Mouse (Mus musculus): Measurements from ENCODE around the gene Hoxb2. TPM values are rescaled to one million over a fixed set of nuclear protein-coding genes. Genes with fewer than 3 reads are reported as not detected.

Hoxb2 gene
- polyA plus RNA-seq (2015; fragmentation: Nextera tagmentation; extraction: Ambion mirVana), result 0.11 and 0.21 TPM in 2 replicates

- H3K27ac ChIP-seq (ENCODE audit: low read length), result no peak within 1 kb of the TSS
- no peak within 1 kb of the TSS for H3K9ac ChIP-seq (ENCODE audit: low read depth, low read length)
- ATAC-seq, result no peak
- 3% methylated on average over 2 of the region's 2 CpGs for WGBS
- H3K27me3 ChIP-seq (ENCODE audit: control insufficient read depth, insufficient read depth, low read depth, low read length), result peaks cover 78% of the 10 kb centered on the region
- H3K4me3 ChIP-seq (ENCODE audit: low read depth, low read length), result no peak within 1 kb of the TSS
- no peaks in the 10 kb centered on the region for H3K36me3 ChIP-seq (ENCODE audit: control insufficient read depth, insufficient read depth, low read length)
- 0 out of 2 replicates have a peak, but pooled peaks cover 2% of the 10 kb centered on the region for H3K9me3 ChIP-seq (replicated peaks; ENCODE audit: control insufficient read depth, low read length, poor library complexity, severe bottlenecking)
- H3K4me2 ChIP-seq (ENCODE audit: low read length), result no peak within 1 kb of the TSS
- peaks cover 2% of the 10 kb centered on the region for H3K4me1 ChIP-seq (ENCODE audit: control insufficient read depth, insufficient read depth, low read length)
These were observed at the start of gene Hoxb2 for GRCm38 (mm10) chr11:96350341-96350624. Hoxb2 (plus strand) TSS chr11:96350525.

- H3K9ac ChIP-seq (ENCODE audit: low read depth, low read length), result no peak overlapping the region
- H3K9me3 ChIP-seq (replicated peaks; ENCODE audit: control insufficient read depth, low read length, poor library complexity, severe bottlenecking), result no peaks in the 10 kb centered on the region
- no peaks in the 10 kb centered on the region for H3K36me3 ChIP-seq (ENCODE audit: control insufficient read depth, insufficient read depth, low read length)
- H3K4me2 ChIP-seq (ENCODE audit: low read length), result no peak overlapping the region
- H3K4me3 ChIP-seq (ENCODE audit: low read depth, low read length), result no peak overlapping the region
- peaks cover 85% of the 10 kb centered on the region for H3K27me3 ChIP-seq (ENCODE audit: control insufficient read depth, insufficient read depth, low read depth, low read length)
- no peaks in the 10 kb centered on the region for H3K4me1 ChIP-seq (ENCODE audit: control insufficient read depth, insufficient read depth, low read length)
- H3K27ac ChIP-seq (ENCODE audit: low read length), result no peak overlapping the region
- ATAC-seq, result no peak
- 3% methylated on average over 6 of the region's 10 CpGs for WGBS
These were observed 49.3 kb upstream of the Hoxb2 start for GRCm38 (mm10) chr11:96301064-96301431.

GRCm38 (mm10) chr11:96301837-96302236 lies 48.5 kb upstream of the Hoxb2 start:
- H3K4me2 ChIP-seq (ENCODE audit: low read length), result no peak overlapping the region
- H3K27ac ChIP-seq (ENCODE audit: low read length), result no peak overlapping the region
- no peaks in the 10 kb centered on the region for H3K9me3 ChIP-seq (replicated peaks; ENCODE audit: control insufficient read depth, low read length, poor library complexity, severe bottlenecking)
- H3K4me3 ChIP-seq (ENCODE audit: low read depth, low read length), result no peak overlapping the region
- no peak overlapping the region for H3K9ac ChIP-seq (ENCODE audit: low read depth, low read length)
- no peaks in the 10 kb centered on the region for H3K36me3 ChIP-seq (ENCODE audit: control insufficient read depth, insufficient read depth, low read length)
- H3K4me1 ChIP-seq (ENCODE audit: control insufficient read depth, insufficient read depth, low read length), result no peaks in the 10 kb centered on the region
- ATAC-seq, result no peak
- H3K27me3 ChIP-seq (ENCODE audit: control insufficient read depth, insufficient read depth, low read depth, low read length), result peaks cover 85% of the 10 kb centered on the region
- under 1% methylated on average over 15 of the region's 15 CpGs for WGBS

- H3K9me3 ChIP-seq (replicated peaks; ENCODE audit: control insufficient read depth, low read length, poor library complexity, severe bottlenecking), result no peaks in the 10 kb centered on the region
- peaks cover 85% of the 10 kb centered on the region for H3K27me3 ChIP-seq (ENCODE audit: control insufficient read depth, insufficient read depth, low read depth, low read length)
- 3% methylated on average over 23 of the region's 23 CpGs for WGBS
- ATAC-seq, result no peak
- H3K4me3 ChIP-seq (ENCODE audit: low read depth, low read length), result no peak overlapping the region
- H3K4me1 ChIP-seq (ENCODE audit: control insufficient read depth, insufficient read depth, low read length), result no peaks in the 10 kb centered on the region
- H3K27ac ChIP-seq (ENCODE audit: low read length), result no peak overlapping the region
- no peak overlapping the region for H3K9ac ChIP-seq (ENCODE audit: low read depth, low read length)
- no peak overlapping the region for H3K4me2 ChIP-seq (ENCODE audit: low read length)
- no peaks in the 10 kb centered on the region for H3K36me3 ChIP-seq (ENCODE audit: control insufficient read depth, insufficient read depth, low read length)
These were observed 47.8 kb upstream of the Hoxb2 start for GRCm38 (mm10) chr11:96302381-96303150.

- WGBS, result 1% methylated on average over 69 of the region's 69 CpGs
- Histone ChIP-seq H3K4me2 (ENCODE audit: low read length) (no peak within 1 kb of the TSS), H3K9ac (ENCODE audit: low read depth, low read length) (no peak within 1 kb of the TSS), H3K4me3 (ENCODE audit: low read depth, low read length) (no peak within 1 kb of the TSS), H3K27me3 (ENCODE audit: control insufficient read depth, insufficient read depth, low read depth, low read length) (peaks cover 85% of the 10 kb centered on the region), H3K27ac (ENCODE audit: low read length) (no peak within 1 kb of the TSS), H3K36me3 (ENCODE audit: control insufficient read depth, insufficient read depth, low read length) (no peaks in the 10 kb centered on the region), H3K9me3 (replicated peaks; ENCODE audit: control insufficient read depth, low read length, poor library complexity, severe bottlenecking) (no peaks in the 10 kb centered on the region), H3K4me1 (ENCODE audit: control insufficient read depth, insufficient read depth, low read length) (no peaks in the 10 kb centered on the region)
- ATAC-seq, result no peak
These were observed 46.9 kb upstream of the Hoxb2 start, which contains the start of gene Hoxb5 for GRCm38 (mm10) chr11:96303151-96304099. Hoxb5 (plus strand) TSS chr11:96303336.

- Histone ChIP-seq H3K36me3 (ENCODE audit: control insufficient read depth, insufficient read depth, low read length) (no peaks in the 10 kb centered on the region), H3K4me2 (ENCODE audit: low read length) (no peak overlapping the region), H3K27ac (ENCODE audit: low read length) (no peak overlapping the region), H3K9ac (ENCODE audit: low read depth, low read length) (no peak overlapping the region), H3K9me3 (replicated peaks; ENCODE audit: control insufficient read depth, low read length, poor library complexity, severe bottlenecking) (no peaks in the 10 kb centered on the region), H3K4me3 (ENCODE audit: low read depth, low read length) (no peak overlapping the region), H3K27me3 (ENCODE audit: control insufficient read depth, insufficient read depth, low read depth, low read length) (peaks cover 91% of the 10 kb centered on the region), H3K4me1 (ENCODE audit: control insufficient read depth, insufficient read depth, low read length) (no peaks in the 10 kb centered on the region)
- ATAC-seq, result no peak
- WGBS, result 1% methylated on average over 38 of the region's 38 CpGs
These were observed 45.7 kb upstream of the Hoxb2 start for GRCm38 (mm10) chr11:96304381-96305195.

GRCm38 (mm10) chr11:96305505-96306182 lies 44.7 kb upstream of the Hoxb2 start:
- no peaks in the 10 kb centered on the region for H3K4me1 ChIP-seq (ENCODE audit: control insufficient read depth, insufficient read depth, low read length)
- 28% methylated on average over 6 of the region's 6 CpGs for WGBS
- H3K36me3 ChIP-seq (ENCODE audit: control insufficient read depth, insufficient read depth, low read length), result no peaks in the 10 kb centered on the region
- H3K4me2 ChIP-seq (ENCODE audit: low read length), result no peak overlapping the region
- H3K27me3 ChIP-seq (ENCODE audit: control insufficient read depth, insufficient read depth, low read depth, low read length), result peaks cover 91% of the 10 kb centered on the region
- no peak overlapping the region for H3K9ac ChIP-seq (ENCODE audit: low read depth, low read length)
- H3K9me3 ChIP-seq (replicated peaks; ENCODE audit: control insufficient read depth, low read length, poor library complexity, severe bottlenecking), result no peaks in the 10 kb centered on the region
- H3K27ac ChIP-seq (ENCODE audit: low read length), result no peak overlapping the region
- no peak for ATAC-seq
- H3K4me3 ChIP-seq (ENCODE audit: low read depth, low read length), result no peak overlapping the region

- peaks cover 92% of the 10 kb centered on the region for H3K27me3 ChIP-seq (ENCODE audit: control insufficient read depth, insufficient read depth, low read depth, low read length)
- no peaks in the 10 kb centered on the region for H3K36me3 ChIP-seq (ENCODE audit: control insufficient read depth, insufficient read depth, low read length)
- H3K4me1 ChIP-seq (ENCODE audit: control insufficient read depth, insufficient read depth, low read length), result no peaks in the 10 kb centered on the region
- H3K4me3 ChIP-seq (ENCODE audit: low read depth, low read length), result no peak overlapping the region
- no peak overlapping the region for H3K9ac ChIP-seq (ENCODE audit: low read depth, low read length)
- 5% methylated on average over 7 of the region's 7 CpGs for WGBS
- H3K4me2 ChIP-seq (ENCODE audit: low read length), result no peak overlapping the region
- no peak overlapping the region for H3K27ac ChIP-seq (ENCODE audit: low read length)
- no peaks in the 10 kb centered on the region for H3K9me3 ChIP-seq (replicated peaks; ENCODE audit: control insufficient read depth, low read length, poor library complexity, severe bottlenecking)
- no peak for ATAC-seq
These were observed 44.0 kb upstream of the Hoxb2 start for GRCm38 (mm10) chr11:96306183-96306907.

Data from midbrain, embryonic 16.5 days (tissue).